Mouse (Mus musculus) adrenal gland, postnatal 36 days (tissue): ENCODE results near the gene Dcun1d3. TPM values are rescaled to one million over a fixed set of nuclear protein-coding genes. Genes with fewer than 3 reads are reported as not detected.

Experiments used
- DNase-seq, 2 experiments: peaks; one replicate each; pipeline ENCODE4 v3.0.0; 2021; ENCODE audit warnings: mixed read lengths in 1 of 2
- total RNA-seq, 2 experiments: library from RNA; stranded (reverse); gene quantifications; 2 replicates each; pipeline ENCODE4 v1.2.3; 2021

Gene Dcun1d3
- total RNA-seq, 2 experiments from 2014 or later = 27.5 to 36.6 TPM

DNA sequence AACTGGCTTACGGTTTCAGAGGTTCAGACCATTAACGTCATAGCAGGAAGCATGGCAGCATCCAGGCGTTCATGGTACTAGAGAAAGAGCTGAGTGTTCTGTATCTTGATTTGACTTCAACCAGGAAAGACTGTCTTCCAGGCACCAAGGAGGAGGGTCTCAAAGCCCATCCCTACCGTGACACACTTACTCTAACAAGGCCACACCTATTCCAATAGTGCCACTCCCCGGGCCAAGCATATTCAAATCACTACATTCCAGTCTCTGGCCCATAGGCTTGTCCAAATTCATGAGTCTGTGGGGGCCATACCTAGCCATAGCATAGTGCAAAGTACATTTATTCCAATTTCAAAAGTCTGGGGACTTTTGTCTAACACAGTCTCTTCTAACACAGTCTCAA lies 88.7 kb downstream of the Dcun1d3 start:
- DNase-seq = no peak

Other genes starting within 250 kb of the Dcun1d3 start
- not detected for gene Acsm4, start 206.3 kb downstream of the Dcun1d3 start, total RNA-seq
- gene Thumpd1, start 175.5 kb downstream of the Dcun1d3 start, total RNA-seq = 10 to 100 TPM; 33.9 to 34.4 TPM
- gene Acsm3, start 135.4 kb downstream of the Dcun1d3 start, total RNA-seq = 10 to 100 TPM; 24.0 to 47.6 TPM
- gene Rexo5, start 102.3 kb downstream of the Dcun1d3 start, total RNA-seq = 1 to 10 TPM; 7.6 to 7.8 TPM
- 1 to 10 TPM; 6.7 to 8.8 TPM for gene Eri2, start 102.2 kb downstream of the Dcun1d3 start, total RNA-seq
- gene Lyrm1, start 437 bp downstream of the Dcun1d3 start, total RNA-seq = 1 to 10 TPM; 6.4 to 7.3 TPM
- gene Dnah3, start 199.0 kb upstream of the Dcun1d3 start, total RNA-seq = under 1 TPM; 0.16 to 0.20 TPM
- gene Tmem159, start 206.1 kb upstream of the Dcun1d3 start, total RNA-seq = 10 to 100 TPM; 94.4 to 98.7 TPM
- not detected for gene Zp2, start 249.0 kb upstream of the Dcun1d3 start, total RNA-seq